Mouse (Mus musculus): ENCODE results near the gene Zfp101. TPM values are rescaled to one million over a fixed set of nuclear protein-coding genes. Genes with fewer than 3 reads are reported as not detected.

The Zfp101 gene
- 45.3 TPM for polyA plus RNA-seq (2014; fragmentation: Illumina TruSeq; extraction: RNeasy Lipid Tissue Mini Kit (QIAGEN cat#74804); ENCODE audit: low replicate concordance)

DNA sequence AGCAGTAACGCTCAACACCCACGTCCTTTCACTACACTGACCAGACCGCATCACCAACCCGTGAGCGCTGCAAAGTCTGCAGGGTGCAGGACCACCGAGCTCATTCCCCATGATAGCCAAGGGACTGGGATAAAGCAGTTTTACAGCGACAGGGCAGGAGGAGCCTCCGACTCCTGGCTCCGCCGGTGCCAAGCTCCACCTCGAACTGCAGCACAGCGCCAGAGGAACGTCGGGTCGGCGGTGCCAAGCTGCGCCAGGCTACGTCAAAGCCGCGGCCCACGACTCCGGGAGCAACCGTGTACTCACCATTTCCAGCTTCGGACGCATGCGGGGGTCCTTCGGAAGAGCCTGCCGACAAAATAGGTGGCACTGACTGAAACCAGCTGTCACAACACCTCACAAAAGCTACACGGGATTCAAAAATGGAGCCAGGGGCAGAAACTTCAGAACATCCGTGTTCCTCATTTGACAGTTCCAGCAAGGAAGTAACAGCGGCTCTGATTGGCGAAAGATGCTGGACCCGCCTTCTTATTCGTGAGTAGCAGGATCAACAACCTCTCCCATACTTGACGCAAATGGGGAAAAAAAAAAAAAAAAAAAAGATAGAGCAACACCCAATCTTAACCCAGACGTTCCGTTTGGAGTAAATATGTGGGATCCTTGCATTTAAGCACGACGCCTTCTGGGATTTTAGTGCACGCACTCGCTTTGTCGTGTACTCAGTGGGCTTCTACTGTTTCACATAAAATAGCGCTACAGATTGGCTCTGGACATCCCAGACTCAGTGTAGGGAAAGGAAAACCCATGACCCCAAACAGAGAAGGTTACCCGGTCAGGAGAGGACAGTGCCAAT is at the start of gene Zfp101:
TSS of gene Zfp101 (minus strand) at position 460 of the 853 bp plus-strand sequence.

GRCm38 (mm10) chr17:33432019-33432946 is 37.8 kb upstream of the Zfp101 start, which contains the start of gene Actl9:
Gene Actl9 (plus strand): TSS chr17:33432896.

DNA sequence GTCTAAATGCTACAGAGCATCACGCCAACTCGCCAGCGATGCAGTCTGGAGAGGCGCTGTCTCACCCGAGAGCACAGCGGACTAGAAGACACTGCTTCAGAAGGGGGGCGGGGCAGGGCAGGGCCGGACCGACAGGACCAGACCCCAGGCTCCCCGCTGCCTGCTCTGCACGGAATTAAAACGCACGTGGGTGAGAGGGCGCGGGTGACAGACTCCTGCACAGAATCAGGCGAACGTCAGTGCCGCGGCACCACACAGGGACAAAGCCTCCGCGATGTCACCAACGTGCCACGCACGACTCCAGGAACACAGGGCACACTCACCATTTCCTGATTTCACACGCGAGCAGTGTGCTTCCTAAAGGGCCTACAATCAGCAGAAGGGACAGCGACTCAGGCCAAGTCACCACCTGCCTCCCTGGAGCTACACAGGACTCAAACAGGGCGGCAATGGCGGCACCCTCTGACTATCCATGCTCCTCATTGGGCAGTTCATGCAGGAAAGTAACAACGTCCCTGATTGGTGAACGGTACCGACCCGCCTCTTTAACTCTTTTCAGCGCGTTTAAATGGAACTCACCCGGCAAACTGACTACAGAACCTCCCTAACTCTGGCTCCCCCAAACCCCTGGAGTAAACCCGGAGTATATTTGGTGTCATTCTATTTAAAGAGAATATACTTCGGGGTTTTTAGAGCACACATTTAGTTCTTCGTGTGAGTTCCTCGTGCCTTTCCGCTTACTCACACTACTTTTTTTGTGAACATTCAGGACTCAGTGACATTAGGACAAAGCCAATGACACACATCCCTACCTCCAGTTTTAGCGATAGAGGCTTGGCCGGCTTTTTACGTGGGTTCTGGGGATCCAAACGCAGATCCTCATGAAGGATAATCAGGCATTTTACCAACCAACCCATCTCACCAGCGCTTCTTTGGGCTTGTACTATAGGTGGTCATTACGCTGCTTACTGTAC is 35.7 kb downstream of the Zfp101 start, which contains the start of gene Zfp81:
TSS of gene Zfp81 (minus strand) at position 468 of the 974 bp plus-strand sequence.

Other genes with a start within 250 kb of the Zfp101 start
- not detected for gene Olfr55, start 226.2 kb downstream of the Zfp101 start, polyA plus RNA-seq (2014; fragmentation: Illumina TruSeq; extraction: RNeasy Lipid Tissue Mini Kit (QIAGEN cat#74804); ENCODE audit: low replicate concordance)
- not detected for gene Olfr239, start 203.3 kb downstream of the Zfp101 start, polyA plus RNA-seq (2014; fragmentation: Illumina TruSeq; extraction: RNeasy Lipid Tissue Mini Kit (QIAGEN cat#74804); ENCODE audit: low replicate concordance)
- gene Olfr1564, start 173.0 kb downstream of the Zfp101 start, polyA plus RNA-seq (2014; fragmentation: Illumina TruSeq; extraction: RNeasy Lipid Tissue Mini Kit (QIAGEN cat#74804); ENCODE audit: low replicate concordance): not detected
- 30.9 TPM for gene Zfp955a, start 139.5 kb downstream of the Zfp101 start, polyA plus RNA-seq (2014; fragmentation: Illumina TruSeq; extraction: RNeasy Lipid Tissue Mini Kit (QIAGEN cat#74804); ENCODE audit: low replicate concordance)
- not detected for gene Olfr63, start 130.0 kb downstream of the Zfp101 start, polyA plus RNA-seq (2014; fragmentation: Illumina TruSeq; extraction: RNeasy Lipid Tissue Mini Kit (QIAGEN cat#74804); ENCODE audit: low replicate concordance)
- gene Zfp955b, start 105.1 kb downstream of the Zfp101 start, polyA plus RNA-seq (2014; fragmentation: Illumina TruSeq; extraction: RNeasy Lipid Tissue Mini Kit (QIAGEN cat#74804); ENCODE audit: low replicate concordance): 19.1 TPM
- 22.9 TPM for gene Zfp81, start 35.8 kb downstream of the Zfp101 start, polyA plus RNA-seq (2014; fragmentation: Illumina TruSeq; extraction: RNeasy Lipid Tissue Mini Kit (QIAGEN cat#74804); ENCODE audit: low replicate concordance)
- gene Actl9, start 38.3 kb upstream of the Zfp101 start, polyA plus RNA-seq (2014; fragmentation: Illumina TruSeq; extraction: RNeasy Lipid Tissue Mini Kit (QIAGEN cat#74804); ENCODE audit: low replicate concordance): not detected
- gene Adamts10, start 129.6 kb upstream of the Zfp101 start, polyA plus RNA-seq (2014; fragmentation: Illumina TruSeq; extraction: RNeasy Lipid Tissue Mini Kit (QIAGEN cat#74804); ENCODE audit: low replicate concordance): 2.1 TPM
- 0.48 TPM for gene Myo1f, start 161.1 kb upstream of the Zfp101 start, polyA plus RNA-seq (2014; fragmentation: Illumina TruSeq; extraction: RNeasy Lipid Tissue Mini Kit (QIAGEN cat#74804); ENCODE audit: low replicate concordance)
- gene Zfp414, start 234.4 kb upstream of the Zfp101 start, polyA plus RNA-seq (2014; fragmentation: Illumina TruSeq; extraction: RNeasy Lipid Tissue Mini Kit (QIAGEN cat#74804); ENCODE audit: low replicate concordance): 2.8 TPM
- not detected for gene Pram1, start 243.4 kb upstream of the Zfp101 start, polyA plus RNA-seq (2014; fragmentation: Illumina TruSeq; extraction: RNeasy Lipid Tissue Mini Kit (QIAGEN cat#74804); ENCODE audit: low replicate concordance)

Measured in small intestine, adult 10 weeks (tissue).